Mouse (Mus musculus) MEL (cell line): ENCODE results near the gene Tent4b. TPM values are rescaled to one million over a fixed set of nuclear protein-coding genes. Genes with fewer than 3 reads are reported as not detected.

Experiments used
- DNase-seq: peaks from one replicate; pipeline ENCODE4 v3.0.0; 2011; ENCODE audit warnings: low read depth, low spot score
- H3K27ac ChIP-seq: 2 replicates; pipeline ENCODE4 v1.5.1; 2012; ENCODE audit warnings: low read depth, mild to moderate bottlenecking, control low read depth, low read length, moderate library complexity; ENCODE audit not compliant: control insufficient read depth
- H3K27me3 ChIP-seq, 2 experiments: fragments of 150-350 bp in 1 of 2; sonication (generic) in 1 of 2; 2 replicates each; pipeline ENCODE4 v1.6.1; 2012; ENCODE audit warnings: low read length in 2 of 2, mild to moderate bottlenecking in 2 of 2, improper control_type of control experiment in 1 of 2, moderate library complexity in 1 of 2; ENCODE audit not compliant: insufficient read depth in 2 of 2, control insufficient read depth in 1 of 2
- H3K36me3 ChIP-seq, 2 experiments: 2 replicates each; pipeline ENCODE4 v1.6.1; 2012 to 2014; ENCODE audit warnings: low read length in 2 of 2, improper control_type of control experiment in 1 of 2, inconsistent platforms in 1 of 2, mild to moderate bottlenecking in 1 of 2; ENCODE audit not compliant: insufficient read depth in 2 of 2, control insufficient read depth in 1 of 2
- H3K4me1 ChIP-seq, 2 experiments: fragments of 150-350 bp in 1 of 2; sonication (generic) in 1 of 2; 2 replicates each; pipeline ENCODE4 v1.6.1; 2012; ENCODE audit warnings: low read length in 2 of 2, improper control_type of control experiment in 1 of 2, mild to moderate bottlenecking in 1 of 2; ENCODE audit not compliant: insufficient read depth in 2 of 2, control insufficient read depth in 1 of 2
- H3K4me3 ChIP-seq, 2 experiments: fragments of 150-350 bp in 1 of 2; sonication (generic) in 1 of 2; 2 replicates each; pipeline ENCODE4 v1.5.1; 2012; ENCODE audit warnings: low read depth in 2 of 2, low read length in 2 of 2, mild to moderate bottlenecking in 2 of 2, moderate library complexity in 2 of 2, control low read depth in 1 of 2, improper control_type of control experiment in 1 of 2; ENCODE audit not compliant: control insufficient read depth in 1 of 2, insufficient read depth in 1 of 2
- H3K79me2 ChIP-seq: 2 replicates; pipeline ENCODE4 v1.6.1; 2012; ENCODE audit warnings: mild to moderate bottlenecking, low read length, moderate library complexity; ENCODE audit not compliant: control insufficient read depth, poor library complexity, insufficient read depth
- H3K9ac ChIP-seq: 2 replicates; pipeline ENCODE4 v1.6.1; 2012; ENCODE audit warnings: low read depth, mild to moderate bottlenecking, control low read depth, low read length, moderate library complexity; ENCODE audit not compliant: control insufficient read depth, poor library complexity, severe bottlenecking
- H3K9me3 ChIP-seq: fragments of 150-350 bp; sonication (generic); replicated peaks from 2 replicates; pipeline ENCODE4 v1.6.1; 2012; ENCODE audit warnings: mild to moderate bottlenecking, low read length, improper control_type of control experiment, moderate library complexity; ENCODE audit not compliant: insufficient read depth
- CTCF ChIP-seq, 3 experiments: IDR thresholded peaks in 2 of 3; conservative IDR thresholded peaks in 1 of 3; 2 replicates each; pipeline ENCODE4 v1.5.1; 2011 to 2012; ENCODE audit warnings: low read length in 3 of 3, low read depth in 2 of 3, mild to moderate bottlenecking in 2 of 3, improper control_type of control experiment in 1 of 3, inconsistent platforms in 1 of 3, mixed read lengths in 1 of 3, moderate library complexity in 1 of 3; ENCODE audit not compliant: control insufficient read depth in 1 of 3, insufficient read depth in 1 of 3, poor library complexity in 1 of 3, severe bottlenecking in 1 of 3
- ELF1 ChIP-seq: IDR thresholded peaks from 2 replicates; pipeline ENCODE4 v1.6.1; 2014; ENCODE audit warnings: low read depth, mild to moderate bottlenecking, inconsistent platforms, low read length, improper control_type of control experiment, moderate library complexity
- HCFC1 ChIP-seq: IDR thresholded peaks from 2 replicates; pipeline ENCODE4 v1.6.1; 2012; ENCODE audit warnings: low read depth, mild to moderate bottlenecking, inconsistent platforms, low read length, improper control_type of control experiment, moderate library complexity
- KAT2A ChIP-seq: conservative IDR thresholded peaks from 2 replicates; pipeline ENCODE4 v1.6.1; 2012; ENCODE audit warnings: low read depth, low read length, improper control_type of control experiment, inconsistent platforms
- MAFK ChIP-seq: IDR thresholded peaks from 2 replicates; pipeline ENCODE4 v1.6.1; 2011; ENCODE audit warnings: low read depth, mild to moderate bottlenecking, low read length, improper control_type of control experiment, borderline replicate concordance
- MAX ChIP-seq: IDR thresholded peaks from 2 replicates; pipeline ENCODE4 v1.6.1; 2011; ENCODE audit warnings: low read length, improper control_type of control experiment
- MAZ ChIP-seq: IDR thresholded peaks from 2 replicates; pipeline ENCODE4 v1.6.1; 2012; ENCODE audit warnings: low read depth, mild to moderate bottlenecking, inconsistent platforms, low read length, improper control_type of control experiment
- MEF2A ChIP-seq: IDR thresholded peaks from 2 replicates; pipeline ENCODE4 v1.6.1; 2014; ENCODE audit warnings: low read depth, mild to moderate bottlenecking, inconsistent platforms, low read length, improper control_type of control experiment; ENCODE audit not compliant: poor library complexity, insufficient replicate concordance, severe bottlenecking; ENCODE audit errors: extremely low read depth
- MYB ChIP-seq: IDR thresholded peaks from 2 replicates; pipeline ENCODE4 v1.6.1; 2011; ENCODE audit warnings: mild to moderate bottlenecking, low read depth, low read length, improper control_type of control experiment
- MYC ChIP-seq: IDR thresholded peaks from 2 replicates; pipeline ENCODE4 v1.6.1; 2011; ENCODE audit warnings: low read depth, mild to moderate bottlenecking, low read length, improper control_type of control experiment, moderate library complexity
- NELFE ChIP-seq: IDR thresholded peaks from 2 replicates; pipeline ENCODE4 v1.6.1; 2011; ENCODE audit warnings: low read depth, low read length, improper control_type of control experiment
- POLR2A ChIP-seq, 2 experiments: IDR thresholded peaks; 2 replicates each; pipeline ENCODE4 v1.6.1; 2011 to 2012; ENCODE audit warnings: low read length in 2 of 2, mild to moderate bottlenecking in 2 of 2, control low read depth in 1 of 2, improper control_type of control experiment in 1 of 2, low read depth in 1 of 2, moderate library complexity in 1 of 2; ENCODE audit not compliant: control insufficient read depth in 1 of 2, insufficient read depth in 1 of 2, poor library complexity in 1 of 2
- POLR2AphosphoS2 ChIP-seq: IDR thresholded peaks from 2 replicates; pipeline ENCODE4 v1.6.1; 2011; ENCODE audit warnings: low read length, improper control_type of control experiment
- POLR2AphosphoS5 ChIP-seq: IDR thresholded peaks from 2 replicates; pipeline ENCODE4 v1.6.1; 2012; ENCODE audit warnings: low read depth, borderline replicate concordance, mild to moderate bottlenecking, inconsistent platforms, low read length, moderate library complexity, mixed read lengths
- RCOR1 ChIP-seq: IDR thresholded peaks from 2 replicates; pipeline ENCODE4 v1.6.1; 2012; ENCODE audit warnings: low read depth, mild to moderate bottlenecking, inconsistent platforms, low read length, improper control_type of control experiment
- SMC3 ChIP-seq: IDR thresholded peaks from 2 replicates; pipeline ENCODE4 v1.6.1; 2011; ENCODE audit warnings: low read depth, low read length, improper control_type of control experiment
- TBP ChIP-seq: IDR thresholded peaks from 2 replicates; pipeline ENCODE4 v1.8.0; 2011; ENCODE audit warnings: low read depth, low read length, improper control_type of control experiment
- TCF12 ChIP-seq: IDR thresholded peaks from 2 replicates; pipeline ENCODE4 v1.6.1; 2014; ENCODE audit warnings: low read depth, mild to moderate bottlenecking, inconsistent platforms, low read length, improper control_type of control experiment, moderate library complexity
- USF1 ChIP-seq: IDR thresholded peaks from 2 replicates; pipeline ENCODE4 v1.6.1; 2014; ENCODE audit warnings: low read depth, mild to moderate bottlenecking, inconsistent platforms, low read length, improper control_type of control experiment, moderate library complexity
- ZC3H11A ChIP-seq: IDR thresholded peaks from 2 replicates; pipeline ENCODE4 v1.6.1; 2012; ENCODE audit warnings: low read depth, mild to moderate bottlenecking, inconsistent platforms, low read length, improper control_type of control experiment
- ZKSCAN1 ChIP-seq: IDR thresholded peaks from 2 replicates; pipeline ENCODE4 v1.6.1; 2012; ENCODE audit warnings: low read depth, mild to moderate bottlenecking, inconsistent platforms, low read length, improper control_type of control experiment, moderate library complexity
- ZNF384 ChIP-seq: IDR thresholded peaks from 2 replicates; pipeline ENCODE4 v1.6.1; 2012; ENCODE audit warnings: low read depth, mild to moderate bottlenecking, inconsistent platforms, low read length, improper control_type of control experiment
- polyA plus RNA-seq, 2 experiments: library from polyadenylated mRNA; stranded (reverse) in 1 of 2; unstranded in 1 of 2; fragments of >175 nt in 1 of 2; fragments of >200 nt in 1 of 2; gene quantifications; 2 replicates each; pipeline versions ENCODE4 v1.2.1 to v1.2.4; 2012; ENCODE audit warnings: low replicate concordance in 2 of 2, low read depth in 1 of 2; ENCODE audit not compliant: insufficient read length in 2 of 2, insufficient read depth in 1 of 2, missing spikeins in 1 of 2
- total RNA-seq: library from RNA; depleted of rRNA; stranded (reverse); fragments of 300-350 nt; gene quantifications from 2 replicates; pipeline ENCODE4 v1.2.3, GENCODE M21; 2012

Gene Tent4b
- total and polyA plus RNA-seq, 3 experiments, result 25.9 to 45.3 TPM; not detected in 1

DNA sequence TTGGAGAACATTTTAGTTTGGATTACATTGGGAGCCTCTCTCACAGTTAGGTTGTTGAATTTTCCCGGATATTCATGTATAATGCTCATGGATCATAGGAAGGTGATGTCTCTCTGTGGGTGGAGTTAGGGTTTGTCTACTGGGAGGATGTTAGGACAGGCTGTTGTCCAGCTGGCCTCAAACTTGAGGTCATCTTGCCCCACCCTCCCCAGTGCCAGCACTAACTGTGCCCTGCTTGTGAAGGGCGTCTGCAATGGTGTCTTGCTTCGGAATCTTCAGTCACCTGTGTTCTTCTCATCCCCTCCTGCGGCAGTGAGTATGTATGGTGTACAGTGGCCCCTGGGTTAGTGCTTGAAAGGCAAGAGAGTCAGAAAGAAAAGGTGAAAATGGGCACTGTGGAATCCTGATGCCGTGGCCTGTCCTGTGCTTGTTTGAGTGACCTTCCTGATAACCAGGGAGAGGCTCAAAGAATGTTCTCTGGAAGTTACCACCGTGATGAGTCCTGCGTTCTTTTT, 61.5 kb downstream of the Tent4b start:
- no peak overlapping the region for H3K4me3 ChIP-seq
- H3K27ac ChIP-seq, result no peak overlapping the region
- no peaks in the 10 kb centered on the region for H3K27me3 ChIP-seq
- peaks cover 0 to 3% of the 10 kb centered on the region in 2 experiments; a peak in 2 of 4 replicates for H3K36me3 ChIP-seq
- no peaks in the 10 kb centered on the region for H3K4me1 ChIP-seq
- TF ChIP-seq POLR2AphosphoS5 (no peak), ZC3H11A (no peak), ZKSCAN1 (no peak), MEF2A (no peak), CTCF (IDR thresholded peaks at IDR 0.05 in 2 of 3, conservative IDR thresholded peaks at IDR 0.05 in 1 of 3; ENCODE audit: control insufficient read depth in 1 of 3, insufficient read depth in 1 of 3, low read depth in 2 of 3, low read length in 3 of 3, poor library complexity in 1 of 3, severe bottlenecking in 1 of 3) (no peak), TBP (no peak), USF1 (no peak), MAZ (no peak), MYB (no peak), POLR2AphosphoS2 (no peak), MYC (no peak), TCF12 (no peak), RCOR1 (no peak), ELF1 (no peak), HCFC1 (no peak), MAX (no peak), KAT2A (no peak), NELFE (no peak), POLR2A (IDR thresholded peaks at IDR 0.05; ENCODE audit: control insufficient read depth in 1 of 2, insufficient read depth in 1 of 2, low read depth in 1 of 2, low read length in 2 of 2, poor library complexity in 1 of 2) (no peak), MAFK (no peak)
- TF ChIP-seq, all 39 proteins: peak for 0
- H3K9ac ChIP-seq, result no peak overlapping the region
- no peaks in the 10 kb centered on the region for H3K9me3 ChIP-seq
- H3K79me2 ChIP-seq, result no peaks in the 10 kb centered on the region
- no peak for DNase-seq

DNA sequence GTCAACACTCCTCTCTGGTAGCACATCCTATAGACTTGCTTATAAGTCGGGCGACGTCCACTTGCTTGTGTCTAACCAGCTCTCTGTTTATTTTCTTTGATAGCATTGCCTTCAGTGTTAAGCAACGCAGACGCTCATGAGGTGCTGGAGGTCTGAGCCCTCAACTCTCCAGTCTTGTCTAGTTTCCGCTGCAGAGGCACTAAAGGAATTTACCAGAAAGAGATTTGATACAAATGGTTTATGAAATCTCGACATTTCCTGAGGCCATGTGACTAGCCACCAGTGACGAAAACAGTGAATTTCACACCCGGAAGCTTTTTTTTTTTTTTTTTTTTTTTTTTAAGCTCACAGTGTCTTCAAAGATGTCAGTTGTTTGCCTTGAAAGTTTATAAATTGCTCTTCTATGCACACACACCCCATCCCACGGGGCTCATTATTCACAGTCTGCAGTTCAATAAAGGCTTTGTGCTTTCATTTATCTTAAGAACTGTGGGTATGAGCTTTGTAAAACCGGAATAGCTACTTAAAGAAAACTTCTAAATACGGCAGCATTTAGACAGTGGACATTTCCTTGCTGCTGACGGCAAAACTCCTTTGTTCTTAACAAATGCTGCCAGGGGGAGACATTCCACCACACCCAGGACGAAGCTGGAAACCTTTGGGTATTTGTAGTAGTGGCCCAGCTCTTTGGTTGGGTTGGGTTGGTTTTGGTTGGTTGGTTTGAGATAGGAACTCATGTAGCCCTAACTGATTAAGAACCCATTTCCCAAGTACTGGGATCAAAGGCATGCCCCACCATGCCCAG, 64.0 kb downstream of the Tent4b start:
- H3K9ac ChIP-seq, result no peak overlapping the region
- no peak overlapping the region for H3K27ac ChIP-seq
- no peaks in the 10 kb centered on the region for H3K27me3 ChIP-seq
- no peaks in the 10 kb centered on the region for H3K9me3 ChIP-seq
- no peaks in the 10 kb centered on the region; a peak in 1 of 4 replicates for H3K36me3 ChIP-seq
- no peak overlapping the region for H3K4me3 ChIP-seq
- TF ChIP-seq SMC3, result no peak
- TF ChIP-seq ZNF384, result peak; percentile 39; the same call in 1 of the 2 replicates
- TF ChIP-seq, all 39 proteins: peak for 1
- DNase-seq, result no peak
- no peaks in the 10 kb centered on the region for H3K4me1 ChIP-seq
- H3K79me2 ChIP-seq, result no peaks in the 10 kb centered on the region
